Mouse (Mus musculus) forebrain, embryonic 16.5 days (tissue): ENCODE results near the gene 9830107B12Rik. TPM values are rescaled to one million over a fixed set of nuclear protein-coding genes. Genes with fewer than 3 reads are reported as not detected.

Experiments
- ATAC-seq: fragments of 200-750 bp; cut with Nextera tagmentation; 2 replicates; pipeline ENCODE4 v1.8.0; 2017; ENCODE audit warnings: mild to moderate bottlenecking, moderate library complexity
- H3K27ac ChIP-seq: fragments of 300-500 bp; sonication (generic); 2 replicates; pipeline ENCODE4 v1.5.1; 2014; ENCODE audit warnings: low read length, control low read depth
- H3K27me3 ChIP-seq: fragments of 300-500 bp; sonication (generic); replicated peaks from 2 replicates; pipeline ENCODE4 v1.6.1; 2014; ENCODE audit warnings: low read length; ENCODE audit not compliant: control insufficient read depth, insufficient read depth
- H3K36me3 ChIP-seq: fragments of 300-500 bp; sonication (generic); 2 replicates; pipeline ENCODE4 v1.6.1; 2014; ENCODE audit not compliant: control insufficient read depth, insufficient read depth
- H3K4me1 ChIP-seq: fragments of 300-500 bp; sonication (generic); replicated peaks from 2 replicates; pipeline ENCODE4 v1.6.1; 2014; ENCODE audit warnings: low read length; ENCODE audit not compliant: control insufficient read depth, insufficient read depth
- H3K4me2 ChIP-seq: fragments of 300-500 bp; sonication (generic); 2 replicates; pipeline ENCODE4 v1.6.1; 2014; ENCODE audit warnings: mild to moderate bottlenecking, low read length, control low read depth
- H3K4me3 ChIP-seq: fragments of 300-500 bp; sonication (generic); replicated peaks from 2 replicates; pipeline ENCODE4 v1.5.1; 2014; ENCODE audit warnings: mild to moderate bottlenecking, low read length, control low read depth
- H3K9ac ChIP-seq: fragments of 300-500 bp; sonication (generic); replicated peaks from 2 replicates; pipeline ENCODE4 v1.6.1; 2014; ENCODE audit warnings: low read depth, low read length, control low read depth
- H3K9me3 ChIP-seq: fragments of 300-500 bp; sonication (generic); 2 replicates; pipeline ENCODE4 v1.6.1; 2016; ENCODE audit warnings: low read length; ENCODE audit not compliant: control insufficient read depth
- WGBS: fragments of 180-500 bp; shearing (Covaris S2); extraction: QIAGEN DNeasy Blood & Tissue Kit; methylation state at CpG from one replicate; pipeline ENCODE4 v1.1.7; 2014; 5-methylcytosine and 5-hydroxymethylcytosine counted together
- polyA plus RNA-seq: library from polyadenylated mRNA; unstranded; fragments of >200 nt; fragmentation: Nextera tagmentation; extraction: Ambion mirVana; gene quantifications from 2 replicates; pipeline ENCODE4 v1.2.1, GENCODE M21; 2015

The 9830107B12Rik gene
- polyA plus RNA-seq, 1 experiment from 2014 or later = not detected

GRCm38 (mm10) chr17:48097011-48097742 is 48.9 kb downstream of the 9830107B12Rik start:
- Histone ChIP-seq H3K36me3 (no peaks in the 10 kb centered on the region), H3K4me3 (peak overlapping the region; percentile 30), H3K4me1 (peaks cover 35% of the 10 kb centered on the region), H3K9ac (peak overlapping the region; percentile 39; the same call in 1 of the 2 replicates), H3K27me3 (peaks cover 48% of the 10 kb centered on the region), H3K27ac (no peak overlapping the region), H3K9me3 (0 out of 2 replicates have a peak, but pooled peaks cover 2% of the 10 kb centered on the region), H3K4me2 (peak overlapping the region; percentile 49)
- 1% methylated on average over 40 of the region's 41 CpGs for WGBS
- ATAC-seq = no peak

DNA sequence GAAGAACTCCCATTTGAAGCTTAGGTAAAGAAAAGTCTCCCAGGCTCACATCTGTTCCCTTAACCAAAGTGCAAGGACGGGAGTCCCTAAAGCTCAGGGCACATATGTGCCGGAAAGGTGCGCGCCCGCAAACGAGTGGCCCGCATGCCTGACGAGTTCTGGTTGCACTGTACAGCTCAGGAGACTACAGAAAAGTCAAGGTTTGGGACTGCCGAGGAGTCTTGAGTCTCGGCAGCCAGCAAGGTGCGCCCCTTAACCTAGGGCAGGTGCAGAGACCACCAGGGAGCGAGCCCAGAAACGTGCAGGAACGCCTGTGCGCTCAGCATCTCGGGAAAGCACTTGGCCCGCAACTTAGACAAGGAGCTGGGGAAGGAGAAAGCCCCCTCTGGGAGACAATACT is 49.7 kb downstream of the 9830107B12Rik start:
- H3K9ac ChIP-seq = no peak overlapping the region
- 0 out of 2 replicates have a peak, but pooled peaks cover 2% of the 10 kb centered on the region for H3K9me3 ChIP-seq
- WGBS = 6% methylated on average over 17 of the region's 17 CpGs
- peaks cover 35% of the 10 kb centered on the region for H3K4me1 ChIP-seq
- no peaks in the 10 kb centered on the region for H3K36me3 ChIP-seq
- no peak overlapping the region for H3K27ac ChIP-seq
- H3K27me3 ChIP-seq = peaks cover 48% of the 10 kb centered on the region
- no peak for ATAC-seq
- H3K4me2 ChIP-seq = no peak overlapping the region
- peak overlapping the region; percentile 30; the same call in 1 of the 2 replicates for H3K4me3 ChIP-seq

GRCm38 (mm10) chr17:48095718-48096121 is 50.3 kb downstream of the 9830107B12Rik start:
- Histone ChIP-seq H3K4me2 (peak overlapping the region; percentile 36), H3K27me3 (peaks cover 48% of the 10 kb centered on the region), H3K27ac (peak overlapping the region; percentile 52), H3K36me3 (no peaks in the 10 kb centered on the region), H3K9me3 (0 out of 2 replicates have a peak, but pooled peaks cover 2% of the 10 kb centered on the region), H3K9ac (peak overlapping the region; percentile 38), H3K4me3 (peak overlapping the region; percentile 21), H3K4me1 (peaks cover 35% of the 10 kb centered on the region)
- under 1% methylated on average over 26 of the region's 26 CpGs for WGBS
- peak; percentile 70 for ATAC-seq

- no peak; the same call in 1 of the 2 replicates for ATAC-seq
- Histone ChIP-seq H3K27ac (no peak overlapping the region), H3K36me3 (no peaks in the 10 kb centered on the region), H3K27me3 (peaks cover 46% of the 10 kb centered on the region), H3K9ac (no peak overlapping the region), H3K4me2 (no peak overlapping the region), H3K4me1 (peaks cover 35% of the 10 kb centered on the region), H3K4me3 (no peak overlapping the region), H3K9me3 (0 out of 2 replicates have a peak, but pooled peaks cover 2% of the 10 kb centered on the region)
- WGBS = 6% methylated on average over 20 of the region's 20 CpGs
These were observed 51.0 kb downstream of the 9830107B12Rik start for GRCm38 (mm10) chr17:48094820-48095680.

DNA sequence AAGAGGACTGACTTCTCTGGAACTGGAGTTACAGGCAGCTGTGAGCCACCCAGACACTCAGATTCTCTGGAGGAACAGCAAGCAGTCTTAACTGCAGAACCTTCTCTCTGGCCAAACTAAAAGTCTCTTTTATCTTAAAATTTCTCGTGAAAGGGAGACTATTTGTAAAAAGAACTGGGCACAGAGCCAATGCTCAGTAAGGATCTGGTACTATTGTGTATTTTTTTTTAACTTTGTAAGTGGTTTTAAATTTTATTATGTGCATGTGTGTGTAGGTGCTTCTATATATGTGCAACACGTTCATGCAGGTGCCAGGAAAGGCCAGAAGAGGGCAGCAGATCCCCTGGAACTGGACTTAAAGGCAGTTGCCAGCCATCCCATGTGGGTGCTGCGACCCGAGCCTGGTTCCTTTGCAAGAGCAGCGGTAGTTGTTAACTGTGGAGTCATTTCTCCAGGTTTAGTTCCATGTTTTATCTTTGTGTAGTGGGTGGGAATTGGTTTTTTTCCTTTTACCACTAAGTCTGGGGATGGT is 52.7 kb downstream of the 9830107B12Rik start:
- Histone ChIP-seq H3K36me3 (no peaks in the 10 kb centered on the region), H3K9ac (no peak overlapping the region), H3K27me3 (peaks cover 34% of the 10 kb centered on the region), H3K4me1 (peaks cover 33% of the 10 kb centered on the region), H3K9me3 (0 out of 2 replicates have a peak, but pooled peaks cover 2% of the 10 kb centered on the region), H3K4me3 (no peak overlapping the region), H3K27ac (no peak overlapping the region), H3K4me2 (no peak overlapping the region)
- ATAC-seq = no peak
- WGBS = 70% methylated on average over 5 of the region's 5 CpGs

DNA sequence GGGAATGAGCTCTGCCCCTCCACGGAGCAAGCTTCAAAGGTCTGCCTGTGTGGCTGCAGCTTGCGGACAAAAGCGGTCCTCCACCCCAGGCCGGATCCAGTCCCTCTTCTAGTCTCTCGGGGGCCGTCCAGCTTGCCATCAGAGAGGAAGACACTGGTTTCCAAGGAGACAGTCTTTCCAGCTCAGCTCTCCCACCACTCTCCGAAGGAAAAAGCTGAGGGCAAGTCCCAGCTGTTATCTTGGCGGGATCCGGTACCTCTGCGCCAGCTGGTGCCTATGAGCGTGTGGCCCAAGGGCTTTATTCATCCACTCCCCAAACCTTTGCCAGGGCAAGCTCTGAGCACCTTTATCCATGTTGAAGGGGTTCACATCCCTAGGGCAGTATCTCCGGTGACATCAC is 55.8 kb downstream of the 9830107B12Rik start:
- Histone ChIP-seq H3K4me2 (no peak overlapping the region), H3K9me3 (0 out of 2 replicates have a peak, but pooled peaks cover 2% of the 10 kb centered on the region), H3K27ac (no peak overlapping the region), H3K36me3 (no peaks in the 10 kb centered on the region), H3K4me1 (peaks cover 6% of the 10 kb centered on the region), H3K9ac (no peak overlapping the region), H3K27me3 (peaks cover 12% of the 10 kb centered on the region), H3K4me3 (no peak overlapping the region)
- no peak for ATAC-seq
- WGBS = 69% methylated on average over 12 of the region's 12 CpGs

DNA sequence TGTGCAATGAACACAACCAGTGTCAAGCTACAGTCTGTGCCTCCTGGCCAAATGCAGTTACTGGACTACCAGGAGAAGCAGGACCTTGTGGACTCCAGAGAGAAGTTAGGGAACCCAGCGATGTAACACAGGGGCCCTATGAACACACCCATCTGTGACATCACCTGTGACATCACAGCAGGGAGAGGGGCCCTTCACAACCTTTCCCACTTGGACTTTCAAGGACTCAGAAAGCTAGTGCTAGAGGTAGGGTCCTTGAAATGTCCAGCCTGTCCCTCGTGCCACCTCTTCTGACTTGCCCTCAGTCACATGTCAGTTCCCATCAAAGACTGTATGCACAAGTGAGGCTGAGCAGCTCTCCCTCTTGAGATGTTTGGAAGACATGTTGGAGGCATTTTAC is 56.6 kb downstream of the 9830107B12Rik start:
- Histone ChIP-seq H3K27me3 (peaks cover 8% of the 10 kb centered on the region), H3K4me2 (no peak overlapping the region), H3K27ac (no peak overlapping the region), H3K36me3 (no peaks in the 10 kb centered on the region), H3K9ac (no peak overlapping the region), H3K4me1 (no peaks in the 10 kb centered on the region), H3K4me3 (no peak overlapping the region), H3K9me3 (0 out of 2 replicates have a peak, but pooled peaks cover 2% of the 10 kb centered on the region)
- 86% methylated on average over 2 of the region's 2 CpGs for WGBS
- no peak for ATAC-seq

GRCm38 (mm10) chr17:48089019-48089418 is 57.0 kb downstream of the 9830107B12Rik start, which contains the start of gene 1700067P10Rik:
Gene 1700067P10Rik (plus strand): TSS chr17:48089319.
- no peak within 1 kb of the TSS for H3K4me3 ChIP-seq
- no peaks in the 10 kb centered on the region for H3K4me1 ChIP-seq
- no peak within 1 kb of the TSS for H3K27ac ChIP-seq
- H3K9me3 ChIP-seq = 0 out of 2 replicates have a peak, but pooled peaks cover 2% of the 10 kb centered on the region
- H3K9ac ChIP-seq = no peak within 1 kb of the TSS
- peaks cover 4% of the 10 kb centered on the region for H3K27me3 ChIP-seq
- H3K36me3 ChIP-seq = no peaks in the 10 kb centered on the region
- H3K4me2 ChIP-seq = no peak within 1 kb of the TSS
- no peak for ATAC-seq

DNA sequence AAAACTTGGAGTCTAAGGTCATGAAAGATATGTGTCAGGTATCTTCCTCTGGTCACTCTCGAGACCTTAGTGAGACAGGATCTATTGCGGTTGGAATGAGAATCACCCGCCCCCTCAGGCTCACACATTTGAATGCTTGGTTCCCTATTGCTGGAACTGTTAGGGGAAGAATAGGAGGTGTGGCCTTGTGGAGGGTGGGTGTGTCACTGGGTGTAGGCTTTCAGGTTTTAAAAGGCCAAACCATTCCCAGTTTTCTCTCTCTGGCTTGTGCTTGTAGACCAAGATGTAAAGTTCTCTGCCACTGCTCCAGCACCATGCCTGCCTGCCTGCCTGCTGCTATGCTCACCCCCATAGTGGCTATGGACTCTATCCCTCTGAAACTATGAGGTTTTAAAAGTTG is 65.4 kb downstream of the 9830107B12Rik start:
- 53% methylated on average over 3 of the region's 3 CpGs for WGBS
- no peaks in the 10 kb centered on the region for H3K9me3 ChIP-seq
- no peak overlapping the region for H3K4me3 ChIP-seq

More for the DNA sequence above, 65.4 kb downstream of the 9830107B12Rik start:
- Histone ChIP-seq H3K27ac (no peak overlapping the region), H3K36me3 (no peaks in the 10 kb centered on the region), H3K9ac (no peak overlapping the region), H3K4me2 (no peak overlapping the region), H3K27me3 (no peaks in the 10 kb centered on the region), H3K4me1 (no peaks in the 10 kb centered on the region)
- ATAC-seq = no peak
